Mouse (Mus musculus): ENCODE results near the gene Col13a1. TPM values are rescaled to one million over a fixed set of nuclear protein-coding genes. Genes with fewer than 3 reads are reported as not detected.

Col13a1 gene
- total and polyA plus RNA-seq, 3 experiments: not detected

DNA sequence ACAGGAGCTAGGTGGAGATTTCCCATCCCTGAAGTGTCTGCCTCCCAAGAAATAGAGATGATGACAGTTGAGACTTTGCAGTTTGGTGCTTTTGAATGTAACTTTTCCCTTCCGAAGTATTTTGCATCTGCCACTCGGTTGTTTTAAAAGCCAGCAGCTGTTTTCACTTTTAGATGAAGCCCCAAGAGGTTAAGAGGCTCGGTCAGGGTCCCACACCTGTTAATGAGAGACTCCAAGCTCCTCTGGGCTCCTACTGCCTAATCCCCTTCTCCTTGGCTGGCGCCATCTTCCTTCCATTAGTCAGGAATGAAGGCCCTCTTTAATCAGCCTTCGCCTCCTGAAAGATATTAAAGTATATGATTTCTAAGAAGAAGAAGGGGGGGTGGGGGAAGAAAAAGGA lies 153.4 kb downstream of the Col13a1 start (continued):
- TF ChIP-seq IRF4 (IDR thresholded peaks at IDR 0.05; ENCODE audit: low read depth, low read length): peak; percentile 49; the same call in 1 of the 2 replicates
- no peak for TF ChIP-seq POLR2A (IDR thresholded peaks at IDR 0.05; ENCODE audit: low read depth, low read length)
- TF ChIP-seq E2F4 (IDR thresholded peaks at IDR 0.05; ENCODE audit: insufficient replicate concordance, low read depth, low read length): no peak
- no peak for TF ChIP-seq RCOR1 (conservative IDR thresholded peaks at IDR 0.05; ENCODE audit: low read depth, low read length)
- 0 out of 2 replicates have a peak, but pooled peaks have one; percentile 41 for TF ChIP-seq MAZ (IDR thresholded peaks at IDR 0.05; ENCODE audit: low read depth, low read length)
- no peak for TF ChIP-seq CTCF (conservative IDR thresholded peaks at IDR 0.05 in 1 of 2, IDR thresholded peaks at IDR 0.05 in 1 of 2; ENCODE audit: low read depth in 2 of 2, low read length in 2 of 2)
- TF ChIP-seq CHD2 (IDR thresholded peaks at IDR 0.05; ENCODE audit: low read length): no peak
- no peak for TF ChIP-seq ZMIZ1 (IDR thresholded peaks at IDR 0.05; ENCODE audit: low read depth, low read length)
- TF ChIP-seq TBP (conservative IDR thresholded peaks at IDR 0.05; ENCODE audit: low read depth, low read length): no peak
- TF ChIP-seq KAT2A (IDR thresholded peaks at IDR 0.05; ENCODE audit: insufficient replicate concordance, low read length): no peak
- no peak for TF ChIP-seq BHLHE40 (IDR thresholded peaks at IDR 0.05; ENCODE audit: low read depth, low read length)
- TF ChIP-seq ZC3H11A (IDR thresholded peaks at IDR 0.05; ENCODE audit: low read depth, low read length): no peak
- no peak for TF ChIP-seq JUN (IDR thresholded peaks at IDR 0.05; ENCODE audit: insufficient read depth, low read depth, low read length)
- peak; percentile 48; the same call in 1 of the 2 replicates for TF ChIP-seq MEF2A (IDR thresholded peaks at IDR 0.05; ENCODE audit: borderline replicate concordance, low read depth, low read length)
- TF ChIP-seq MXI1 (IDR thresholded peaks at IDR 0.05; ENCODE audit: low read depth, low read length): no peak
- no peak for TF ChIP-seq UBTF (IDR thresholded peaks at IDR 0.05; ENCODE audit: low read depth, low read length)
- peak; percentile 82 for TF ChIP-seq TCF12 (IDR thresholded peaks at IDR 0.05; ENCODE audit: low read depth, low read length)
- TF ChIP-seq USF1 (IDR thresholded peaks at IDR 0.05; ENCODE audit: low read depth, low read length): no peak

DNA sequence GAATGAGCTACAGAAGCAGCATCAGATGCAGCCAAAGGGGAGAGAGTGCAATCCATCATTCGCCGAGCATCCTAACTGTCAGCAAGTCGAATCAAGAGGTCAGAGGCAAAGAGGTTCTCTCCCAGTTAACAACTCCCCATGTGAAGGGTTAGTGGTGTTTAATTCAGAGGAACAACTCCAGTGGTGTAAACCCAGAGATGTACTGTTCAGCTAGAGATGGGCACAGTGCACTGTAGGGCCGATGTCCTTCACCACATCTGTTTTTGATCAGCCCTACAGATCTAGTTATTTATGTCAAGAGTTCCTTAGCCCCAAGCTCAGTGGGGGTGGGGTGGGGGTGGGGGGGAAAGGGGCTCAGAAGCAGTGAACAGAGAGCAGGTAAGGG lies 155.2 kb downstream of the Col13a1 start:
- dilution Hi-C loops (cut with MboI; ENCODE audit: extremely low pct_ligation_motif_present, extremely low pct_unique_long_range_greater_than_20kb, low sequenced_read_pairs) (no loop called here), in situ Hi-C loops (cut with MboI; ENCODE audit: low pct_ligation_motif_present, low pct_unique_long_range_greater_than_20kb, low sequenced_read_pairs) (no loop called here)
- Histone ChIP-seq H3K79me2 (replicated peaks; ENCODE audit: control insufficient read depth, extremely low read depth, insufficient read depth, poor library complexity, severe bottlenecking) (no peaks in the 10 kb centered on the region), H3K4me3 (replicated peaks in 1 of 3; ENCODE audit: low read depth in 2 of 3, low read length in 2 of 3, poor library complexity in 1 of 3) (no peak overlapping the region), H3K4me2 (ENCODE audit: insufficient read depth, low read depth, poor library complexity, severe bottlenecking) (no peak overlapping the region), H3K36me3 (replicated peaks in 1 of 2; ENCODE audit: control insufficient read depth in 1 of 2, insufficient read depth in 1 of 2, low read length in 1 of 2) (no peaks in the 10 kb centered on the region), H3K27ac (ENCODE audit: insufficient read depth, low read depth) (no peak overlapping the region), H3K4me1 (ENCODE audit: control insufficient read depth in 1 of 2, insufficient read depth in 2 of 2) (peaks cover 15 to 48% of the 10 kb centered on the region in 2 experiments), H3K27me3 (replicated peaks) (no peaks in the 10 kb centered on the region), H3K9ac (ENCODE audit: insufficient read depth, low read depth) (no peak overlapping the region), H3K9me3 (replicated peaks; ENCODE audit: low read length) (no peaks in the 10 kb centered on the region)
- TF ChIP-seq UBTF (IDR thresholded peaks at IDR 0.05; ENCODE audit: low read depth, low read length): no peak
- no peak for DNase-seq (ENCODE audit: extremely low read depth)
